Mouse (Mus musculus) liver, embryonic 15.5 days (tissue): ENCODE measurements around the gene Tex50. TPM values are rescaled to one million over a fixed set of nuclear protein-coding genes. Genes with fewer than 3 reads are reported as not detected.
A peak's percentile ranks its signal among the peaks of the same experiment; 100 is the strongest.
"Not testable (repeated sequence)": the region's sequence is repeated elsewhere in the genome, so short reads cannot be mapped to it uniquely, and the experiment has no call there.

Experiments
- ATAC-seq: fragments of 200-750 bp; cut with Nextera tagmentation; 2 replicates; pipeline ENCODE4 v1.8.0; 2017; ENCODE audit warnings: moderate number of reproducible peaks, mild to moderate bottlenecking, moderate library complexity; ENCODE audit not compliant: insufficient read depth
- H3K27ac ChIP-seq: fragments of 300-500 bp; sonication (generic); replicated peaks from 2 replicates; pipeline ENCODE4 v1.5.1; 2015; ENCODE audit warnings: mild to moderate bottlenecking, inconsistent platforms
- H3K27me3 ChIP-seq: fragments of 300-500 bp; sonication (generic); 2 replicates; pipeline ENCODE4 v1.6.1; 2015; ENCODE audit warnings: mild to moderate bottlenecking, inconsistent platforms
- H3K36me3 ChIP-seq: fragments of 300-500 bp; sonication (generic); replicated peaks from 2 replicates; pipeline ENCODE4 v1.6.1; 2015; ENCODE audit warnings: moderate library complexity, mild to moderate bottlenecking, inconsistent platforms
- H3K4me1 ChIP-seq: fragments of 300-500 bp; sonication (generic); replicated peaks from 2 replicates; pipeline ENCODE4 v1.6.1; 2015; ENCODE audit warnings: inconsistent platforms
- H3K4me2 ChIP-seq: fragments of 300-500 bp; sonication (generic); 2 replicates; pipeline ENCODE4 v1.6.1; 2015; ENCODE audit warnings: moderate library complexity, mild to moderate bottlenecking, inconsistent platforms
- H3K4me3 ChIP-seq: fragments of 300-500 bp; sonication (generic); replicated peaks from 2 replicates; pipeline ENCODE4 v1.5.1; 2015; ENCODE audit warnings: mild to moderate bottlenecking, inconsistent platforms
- H3K9ac ChIP-seq: fragments of 300-500 bp; sonication (generic); 2 replicates; pipeline ENCODE4 v1.6.1; 2015; ENCODE audit warnings: moderate library complexity, mild to moderate bottlenecking, inconsistent platforms
- H3K9me3 ChIP-seq: fragments of 300-500 bp; sonication (generic); replicated peaks from 2 replicates; pipeline ENCODE4 v1.6.1; 2016; ENCODE audit warnings: inconsistent platforms
- WGBS: fragments of 180-500 bp; shearing (Covaris S2); methylation state at CpG from one replicate; pipeline ENCODE4 v1.1.7; 2015; ENCODE audit warnings: mixed read lengths; ENCODE audit not compliant: insufficient replicate concordance; 5-methylcytosine and 5-hydroxymethylcytosine counted together
- polyA plus RNA-seq: library from polyadenylated mRNA; unstranded; fragments of >200 nt; fragmentation: Nextera tagmentation; extraction: Ambion mirVana; gene quantifications from 2 replicates; pipeline ENCODE4 v1.2.1, GENCODE M21; 2015

The Tex50 gene
- polyA plus RNA-seq, result not detected in 2 replicates

GRCm38 (mm10) chr1:161159214-161159613, at the start of gene Tex50:
Tex50 (minus strand) TSS chr1:161159314.
- Histone ChIP-seq H3K4me2 (no peak within 1 kb of the TSS), H3K9ac (no peak within 1 kb of the TSS), H3K9me3 (no peaks in the 10 kb centered on the region), H3K36me3 (no peaks in the 10 kb centered on the region), H3K27me3 (peaks cover 3% of the 10 kb centered on the region), H3K27ac (no peak within 1 kb of the TSS), H3K4me3 (no peak within 1 kb of the TSS), H3K4me1 (no peaks in the 10 kb centered on the region)
- WGBS, result 63% methylated on average over 3 of the region's 3 CpGs
- no peak for ATAC-seq

GRCm38 (mm10) chr1:161199856-161200255, 40.7 kb upstream of the Tex50 start:
- Histone ChIP-seq H3K9me3 (no peaks in the 10 kb centered on the region), H3K27ac (no peak overlapping the region), H3K36me3 (no peaks in the 10 kb centered on the region), H3K27me3 (peaks cover 3% of the 10 kb centered on the region; the same call in 1 of the 2 replicates), H3K4me2 (no peak overlapping the region), H3K4me3 (no peak overlapping the region), H3K4me1 (peaks cover 7% of the 10 kb centered on the region), H3K9ac (no peak overlapping the region)
- WGBS, result 33% methylated on average over 5 of the region's 5 CpGs
- ATAC-seq, result no peak

- Histone ChIP-seq H3K4me3 (peak overlapping the region; percentile 54), H3K4me2 (peak overlapping the region; percentile 68), H3K9ac (0 out of 2 replicates have a peak overlapping the region, but pooled peaks have one; percentile 44), H3K27me3 (peaks cover 16% of the 10 kb centered on the region)
- WGBS, result 55% methylated on average over 11 of the region's 11 CpGs
- H3K36me3 ChIP-seq, H3K9me3 ChIP-seq, ATAC-seq, H3K27ac ChIP-seq, H3K4me1 ChIP-seq: not testable (repeated sequence)
These were observed 37.2 kb upstream of the Tex50 start for GRCm38 (mm10) chr1:161196364-161196763.

GRCm38 (mm10) chr1:161195541-161196351, 36.6 kb upstream of the Tex50 start:
- Histone ChIP-seq H3K36me3 (no peaks in the 10 kb centered on the region), H3K4me2 (peak overlapping the region; percentile 68), H3K27me3 (peaks cover 18% of the 10 kb centered on the region), H3K4me1 (peaks cover 7% of the 10 kb centered on the region), H3K4me3 (peak overlapping the region; percentile 54), H3K9ac (peak overlapping the region; percentile 44), H3K9me3 (no peaks in the 10 kb centered on the region), H3K27ac (no peak overlapping the region)
- ATAC-seq, result peak; percentile 91
- WGBS, result under 1% methylated on average over 16 of the region's 16 CpGs

GRCm38 (mm10) chr1:161190253-161190910, 31.3 kb upstream of the Tex50 start:
- WGBS, result 51% methylated on average over 9 of the region's 9 CpGs
- Histone ChIP-seq H3K4me3 (no peak overlapping the region), H3K27me3 (peaks cover 18% of the 10 kb centered on the region), H3K9me3 (no peaks in the 10 kb centered on the region), H3K9ac (no peak overlapping the region), H3K4me1 (no peaks in the 10 kb centered on the region; the same call in 1 of the 2 replicates), H3K27ac (no peak overlapping the region), H3K4me2 (no peak overlapping the region), H3K36me3 (no peaks in the 10 kb centered on the region)
- ATAC-seq, result no peak

GRCm38 (mm10) chr1:161185431-161185830, 26.3 kb upstream of the Tex50 start:
- Histone ChIP-seq H3K27ac (no peak overlapping the region), H3K36me3 (no peaks in the 10 kb centered on the region), H3K9ac (no peak overlapping the region), H3K9me3 (no peaks in the 10 kb centered on the region), H3K4me2 (no peak overlapping the region), H3K4me1 (no peaks in the 10 kb centered on the region), H3K4me3 (no peak overlapping the region), H3K27me3 (no peaks in the 10 kb centered on the region)
- WGBS, result 68% methylated on average over 3 of the region's 3 CpGs
- ATAC-seq, result no peak

GRCm38 (mm10) chr1:161183677-161184076, 24.6 kb upstream of the Tex50 start:
- Histone ChIP-seq H3K4me3 (no peak overlapping the region), H3K9ac (no peak overlapping the region), H3K4me1 (no peaks in the 10 kb centered on the region), H3K4me2 (no peak overlapping the region), H3K27ac (no peak overlapping the region), H3K36me3 (no peaks in the 10 kb centered on the region), H3K27me3 (no peaks in the 10 kb centered on the region), H3K9me3 (no peaks in the 10 kb centered on the region)
- no peak for ATAC-seq
- WGBS, result 61% methylated on average over 9 of the region's 9 CpGs

GRCm38 (mm10) chr1:161182386-161182785, 23.3 kb upstream of the Tex50 start:
- H3K27ac ChIP-seq, result no peak overlapping the region
- H3K4me2 ChIP-seq, result no peak overlapping the region
- no peak for ATAC-seq
- H3K4me1 ChIP-seq, result no peaks in the 10 kb centered on the region
- no peak overlapping the region for H3K9ac ChIP-seq
- H3K4me3 ChIP-seq, result no peak overlapping the region
- WGBS, result 70% methylated on average over 9 of the region's 9 CpGs
- H3K27me3 ChIP-seq, result no peaks in the 10 kb centered on the region
- no peaks in the 10 kb centered on the region for H3K9me3 ChIP-seq
- no peaks in the 10 kb centered on the region for H3K36me3 ChIP-seq

- Histone ChIP-seq H3K9me3 (no peaks in the 10 kb centered on the region), H3K4me1 (no peaks in the 10 kb centered on the region), H3K4me3 (no peak overlapping the region), H3K27me3 (no peaks in the 10 kb centered on the region), H3K4me2 (no peak overlapping the region), H3K27ac (no peak overlapping the region), H3K9ac (no peak overlapping the region), H3K36me3 (no peaks in the 10 kb centered on the region)
- no peak for ATAC-seq
- 44% methylated on average over 8 of the region's 8 CpGs for whole genome bisulfite sequencing
These were observed 21.6 kb upstream of the Tex50 start for GRCm38 (mm10) chr1:161180674-161181073.

GRCm38 (mm10) chr1:161170651-161171050, 11.5 kb upstream of the Tex50 start:
- Histone ChIP-seq H3K4me3 (peak overlapping the region; percentile 56), H3K4me1 (no peaks in the 10 kb centered on the region), H3K9ac (no peak overlapping the region), H3K27ac (no peak overlapping the region), H3K4me2 (peak overlapping the region; percentile 71), H3K27me3 (peaks cover 74% of the 10 kb centered on the region), H3K36me3 (no peaks in the 10 kb centered on the region), H3K9me3 (no peaks in the 10 kb centered on the region)
- ATAC-seq, result peak; percentile 67
- WGBS, result 2% methylated on average over 40 of the region's 40 CpGs

- Histone ChIP-seq H3K9ac (no peak overlapping the region), H3K4me1 (no peaks in the 10 kb centered on the region), H3K9me3 (no peaks in the 10 kb centered on the region), H3K36me3 (no peaks in the 10 kb centered on the region), H3K27ac (no peak overlapping the region), H3K27me3 (peaks cover 3% of the 10 kb centered on the region), H3K4me3 (no peak overlapping the region), H3K4me2 (no peak overlapping the region)
- ATAC-seq, result no peak
- WGBS, result 27% methylated on average over 4 of the region's 4 CpGs
These were observed 1.2 kb upstream of the Tex50 start for GRCm38 (mm10) chr1:161160266-161160665.
